Mouse (Mus musculus) stomach, embryonic 14.5 days (tissue): ENCODE data around the gene Epb41l5. TPM values are rescaled to one million over a fixed set of nuclear protein-coding genes. Genes with fewer than 3 reads are reported as not detected.

Experiments used
- ATAC-seq: fragments of 200-750 bp; cut with Nextera tagmentation; 2 replicates; pipeline ENCODE4 v1.8.0; 2017; ENCODE audit warnings: low read depth, moderate TSS enrichment; ENCODE audit not compliant: insufficient number of reproducible peaks, insufficient read depth, low FRiP score
- H3K27ac ChIP-seq: fragments of 300-500 bp; sonication (generic); 2 replicates; pipeline ENCODE4 v1.5.1; 2014; ENCODE audit warnings: mild to moderate bottlenecking, low read length, moderate library complexity, mixed read lengths
- H3K27me3 ChIP-seq: fragments of 300-500 bp; sonication (generic); 2 replicates; pipeline ENCODE4 v1.6.1; 2014; ENCODE audit warnings: low read length, control low read depth, mixed read lengths; ENCODE audit not compliant: control insufficient read depth, insufficient read depth
- H3K36me3 ChIP-seq: fragments of 300-500 bp; sonication (generic); 2 replicates; pipeline ENCODE4 v1.6.1; 2014; ENCODE audit warnings: mild to moderate bottlenecking, control low read depth, low read length, moderate library complexity, mixed read lengths; ENCODE audit not compliant: control insufficient read depth, insufficient read depth
- H3K4me1 ChIP-seq: fragments of 300-500 bp; sonication (generic); 2 replicates; pipeline ENCODE4 v1.6.1; 2014; ENCODE audit warnings: low read length, control low read depth, mixed read lengths; ENCODE audit not compliant: control insufficient read depth, insufficient read depth
- H3K4me2 ChIP-seq: fragments of 300-500 bp; sonication (generic); replicated peaks from 2 replicates; pipeline ENCODE4 v1.6.1; 2014; ENCODE audit warnings: low read depth, low read length, control low read depth
- H3K4me3 ChIP-seq: fragments of 300-500 bp; sonication (generic); 2 replicates; pipeline ENCODE4 v1.5.1; 2014; ENCODE audit warnings: low read depth, low read length, control low read depth
- H3K9ac ChIP-seq: fragments of 300-500 bp; sonication (generic); replicated peaks from 2 replicates; pipeline ENCODE4 v1.6.1; 2014; ENCODE audit warnings: low read depth, mild to moderate bottlenecking, control low read depth, low read length, moderate library complexity, mixed read lengths
- H3K9me3 ChIP-seq: fragments of 300-500 bp; sonication (generic); 2 replicates; pipeline ENCODE4 v1.6.1; 2016; ENCODE audit warnings: low read depth, low read length, control low read depth; ENCODE audit not compliant: control insufficient read depth
- WGBS: fragments of 180-500 bp; shearing (Covaris S2); extraction: QIAGEN DNeasy Blood & Tissue Kit; methylation state at CpG from one replicate; pipeline ENCODE4 v1.1.7; 2014; 5-methylcytosine and 5-hydroxymethylcytosine counted together
- polyA plus RNA-seq: library from polyadenylated mRNA; unstranded; fragments of >200 nt; fragmentation: Nextera tagmentation; extraction: Ambion mirVana; gene quantifications from 2 replicates; pipeline ENCODE4 v1.2.1, GENCODE M21; 2014

The Epb41l5 gene
- 45.0 and 49.3 TPM in 2 replicates for polyA plus RNA-seq

DNA sequence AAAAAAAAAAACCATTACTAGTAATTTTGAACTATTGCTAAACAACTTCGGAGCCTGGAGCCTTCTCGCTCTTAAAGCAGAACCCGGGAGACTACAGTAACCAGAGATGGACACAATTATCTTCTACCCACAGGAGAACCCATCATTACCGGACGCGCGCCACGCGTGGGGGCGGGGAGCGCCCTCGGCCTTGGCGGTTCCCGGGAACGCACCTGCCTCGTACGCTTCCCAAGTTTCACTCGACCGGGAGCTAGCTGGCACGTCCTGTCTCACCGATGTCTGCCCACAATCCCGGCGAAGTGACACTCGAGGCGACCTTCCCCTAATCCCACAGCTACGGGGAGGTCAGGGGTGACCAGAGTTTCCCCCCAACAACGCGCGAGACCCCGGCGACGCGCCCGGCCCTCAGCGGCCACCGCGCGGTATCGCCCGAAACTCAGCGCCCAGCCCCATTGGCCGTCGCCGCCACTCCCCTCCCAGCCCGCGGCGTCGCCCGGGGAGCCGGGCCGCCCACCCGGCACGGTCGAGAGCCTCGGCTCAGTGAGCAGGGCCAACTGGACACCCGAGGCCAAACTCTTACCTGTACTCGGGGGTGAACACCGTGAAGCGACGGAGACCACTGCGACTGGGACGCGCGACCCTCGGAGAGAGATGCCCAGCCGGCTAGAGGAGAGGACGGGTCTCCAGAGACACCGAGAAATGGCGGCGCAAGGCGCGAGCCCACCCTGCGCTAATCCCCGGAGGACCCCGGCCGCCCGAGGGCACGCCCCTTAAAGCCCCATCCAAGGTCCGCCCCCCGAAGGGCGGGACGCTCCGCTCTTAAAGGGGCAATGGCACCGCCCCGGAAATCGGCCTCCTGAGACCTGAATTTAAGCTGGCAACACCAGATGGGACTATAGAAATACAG lies at the start of gene Epb41l5:
Gene Epb41l5 (minus strand): TSS at position 796 of the 907 bp plus-strand sequence.
- peak within 1 kb of the TSS; percentile 69 for H3K9ac ChIP-seq
- H3K36me3 ChIP-seq: no peaks in the 10 kb centered on the region
- H3K4me2 ChIP-seq: peak within 1 kb of the TSS; percentile 62
- H3K27me3 ChIP-seq: no peaks in the 10 kb centered on the region
- no peaks in the 10 kb centered on the region for H3K9me3 ChIP-seq
- ATAC-seq: peak; percentile 93
- peak within 1 kb of the TSS; percentile 88 for H3K27ac ChIP-seq
- under 1% methylated on average over 86 of the region's 86 CpGs for WGBS
- H3K4me3 ChIP-seq: peak within 1 kb of the TSS; percentile 85
- peaks cover 9% of the 10 kb centered on the region for H3K4me1 ChIP-seq

DNA sequence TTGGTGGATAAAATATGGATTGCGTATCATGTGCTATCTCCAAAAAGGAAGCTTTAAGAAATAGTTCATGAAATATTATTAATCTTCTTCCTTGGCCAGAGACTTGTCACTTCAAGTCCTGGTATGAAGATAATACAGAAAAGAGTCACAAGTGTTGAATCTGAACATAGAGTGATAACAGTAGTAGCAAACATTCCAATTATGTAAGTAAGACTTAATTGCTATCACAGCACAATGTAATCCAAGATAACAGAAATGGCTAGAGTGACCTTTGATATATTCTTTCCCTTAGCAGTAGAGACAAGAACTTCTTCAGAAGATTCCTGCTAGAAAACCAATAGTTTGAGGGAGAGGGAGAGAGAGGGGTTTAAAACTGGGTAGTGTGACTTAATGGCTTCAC lies 48.1 kb upstream of the Epb41l5 start:
- Histone ChIP-seq H3K27ac (no peak overlapping the region), H3K9me3 (no peaks in the 10 kb centered on the region), H3K36me3 (no peaks in the 10 kb centered on the region), H3K27me3 (no peaks in the 10 kb centered on the region), H3K4me1 (no peaks in the 10 kb centered on the region), H3K4me2 (no peak overlapping the region), H3K4me3 (no peak overlapping the region), H3K9ac (no peak overlapping the region)
- WGBS: 93% methylated on average over 1 of the region's 1 CpGs
- ATAC-seq: no peak

DNA sequence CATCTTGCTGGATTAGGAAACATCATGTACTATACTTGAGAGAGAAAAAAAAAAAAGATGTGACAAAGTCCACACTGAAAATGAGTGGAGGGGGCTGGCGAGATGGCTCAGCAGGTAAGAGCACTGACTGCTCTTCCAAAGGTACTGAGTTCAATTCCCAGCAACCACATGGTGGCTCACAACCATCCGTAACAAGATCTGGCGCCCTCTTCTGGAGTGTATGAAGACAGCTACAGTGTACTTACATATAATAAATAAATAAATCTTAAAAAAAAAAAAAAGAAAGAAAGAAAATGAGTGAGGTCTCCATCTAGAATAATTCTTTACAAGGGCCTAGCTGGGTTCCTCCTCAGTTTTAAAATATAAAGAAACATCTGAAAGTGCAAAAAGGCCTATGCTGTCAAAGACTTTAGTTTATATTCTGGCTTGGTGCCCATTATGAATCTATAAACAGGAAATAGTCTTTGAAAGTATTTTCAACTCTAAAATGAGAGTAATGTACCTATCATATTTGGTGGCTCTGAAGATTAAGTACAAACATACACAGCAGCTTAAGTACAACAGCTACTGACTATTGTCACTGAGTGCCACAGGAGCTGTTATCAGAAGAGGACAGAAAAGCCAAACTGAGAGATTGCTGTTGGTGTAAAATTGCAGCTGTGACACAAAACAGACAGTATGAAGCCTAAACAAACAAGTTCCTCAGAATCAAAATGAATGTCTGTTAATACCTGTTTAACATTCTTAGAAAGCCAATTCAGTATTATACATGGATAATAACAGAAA lies 37.2 kb upstream of the Epb41l5 start:
- H3K4me2 ChIP-seq: no peak overlapping the region
- ATAC-seq: no peak
- no peaks in the 10 kb centered on the region for H3K9me3 ChIP-seq
- H3K27me3 ChIP-seq: no peaks in the 10 kb centered on the region
- H3K36me3 ChIP-seq: peaks cover 3% of the 10 kb centered on the region
- no peak overlapping the region for H3K9ac ChIP-seq
- WGBS: 89% methylated on average over 3 of the region's 3 CpGs
- H3K27ac ChIP-seq: no peak overlapping the region
- H3K4me1 ChIP-seq: no peaks in the 10 kb centered on the region
- no peak overlapping the region for H3K4me3 ChIP-seq

GRCm38 (mm10) chr1:119681663-119682213 lies 32.9 kb upstream of the Epb41l5 start:
- Histone ChIP-seq H3K9ac (no peak overlapping the region), H3K36me3 (no peaks in the 10 kb centered on the region; the same call in none of the 2 replicates), H3K9me3 (no peaks in the 10 kb centered on the region), H3K4me2 (no peak overlapping the region), H3K4me3 (no peak overlapping the region), H3K27ac (no peak overlapping the region), H3K27me3 (no peaks in the 10 kb centered on the region), H3K4me1 (no peaks in the 10 kb centered on the region)
- ATAC-seq: no peak
- 89% methylated on average over 2 of the region's 2 CpGs for WGBS

DNA sequence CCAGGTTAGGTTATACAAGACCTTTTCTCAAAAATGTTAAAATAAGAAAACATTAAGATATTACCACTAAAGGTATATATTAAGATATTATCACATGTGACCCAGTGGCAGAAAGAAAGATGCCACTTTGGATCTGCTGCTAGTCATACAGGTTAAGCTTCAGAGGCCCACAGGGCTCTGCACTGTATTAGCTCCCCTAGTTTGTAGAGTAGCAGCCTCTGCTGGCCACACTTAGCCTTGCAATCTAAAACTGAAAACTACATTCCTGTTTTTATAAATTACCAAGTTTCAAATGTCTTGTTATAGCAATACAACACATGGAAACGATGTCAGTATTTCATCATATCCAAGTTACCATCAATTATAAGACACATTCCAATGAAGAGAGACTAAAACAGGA lies 26.2 kb upstream of the Epb41l5 start:
- Histone ChIP-seq H3K9me3 (no peaks in the 10 kb centered on the region), H3K36me3 (no peaks in the 10 kb centered on the region; the same call in 1 of the 2 replicates), H3K27me3 (no peaks in the 10 kb centered on the region), H3K4me3 (no peak overlapping the region), H3K4me2 (no peak overlapping the region), H3K9ac (no peak overlapping the region), H3K4me1 (no peaks in the 10 kb centered on the region), H3K27ac (no peak overlapping the region)
- WGBS: 75% methylated on average over 1 of the region's 1 CpGs
- ATAC-seq: no peak

DNA sequence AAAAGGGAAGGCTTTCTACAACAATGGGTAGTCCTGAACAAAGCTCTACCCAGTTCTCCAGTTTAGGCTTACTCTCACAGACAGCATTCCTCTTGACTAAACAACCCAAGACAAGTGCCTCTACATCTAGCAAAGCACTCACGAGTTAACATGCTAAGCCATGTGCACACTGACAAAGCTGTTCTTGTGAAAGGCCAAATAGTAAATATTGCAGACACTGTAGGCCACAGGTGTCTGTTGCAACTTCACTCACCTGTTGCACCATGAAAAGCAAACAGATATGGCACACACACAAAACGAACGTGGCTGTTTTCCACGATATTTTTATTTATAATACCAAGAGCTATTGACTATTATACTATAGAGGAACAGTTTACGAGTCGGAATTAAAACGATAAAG lies 18.1 kb upstream of the Epb41l5 start:
- no peaks in the 10 kb centered on the region; the same call in 1 of the 2 replicates for H3K36me3 ChIP-seq
- no peak overlapping the region for H3K4me2 ChIP-seq
- H3K9ac ChIP-seq: no peak overlapping the region
- WGBS: 86% methylated on average over 7 of the region's 7 CpGs
- H3K4me1 ChIP-seq: no peaks in the 10 kb centered on the region
- no peak for ATAC-seq
- no peak overlapping the region for H3K4me3 ChIP-seq
- H3K9me3 ChIP-seq: no peaks in the 10 kb centered on the region
- no peak overlapping the region for H3K27ac ChIP-seq
- H3K27me3 ChIP-seq: no peaks in the 10 kb centered on the region

GRCm38 (mm10) chr1:119654307-119654706 lies 5.5 kb upstream of the Epb41l5 start:
- ATAC-seq: no peak
- no peaks in the 10 kb centered on the region for H3K27me3 ChIP-seq
- 87% methylated on average over 2 of the region's 2 CpGs for WGBS
- H3K27ac ChIP-seq: no peak overlapping the region
- no peaks in the 10 kb centered on the region for H3K9me3 ChIP-seq
- no peaks in the 10 kb centered on the region for H3K36me3 ChIP-seq
- no peak overlapping the region for H3K4me2 ChIP-seq
- no peak overlapping the region for H3K9ac ChIP-seq
- 0 out of 2 replicates have a peak, but pooled peaks cover under 1% of the 10 kb centered on the region for H3K4me1 ChIP-seq
- H3K4me3 ChIP-seq: no peak overlapping the region

GRCm38 (mm10) chr1:119650386-119650785 lies 1.6 kb upstream of the Epb41l5 start:
- Histone ChIP-seq H3K27ac (no peak overlapping the region), H3K9ac (no peak overlapping the region), H3K4me3 (no peak overlapping the region), H3K9me3 (no peaks in the 10 kb centered on the region), H3K4me2 (no peak overlapping the region), H3K27me3 (no peaks in the 10 kb centered on the region), H3K4me1 (peaks cover 9% of the 10 kb centered on the region), H3K36me3 (no peaks in the 10 kb centered on the region)
- ATAC-seq: no peak
- 87% methylated on average over 5 of the region's 5 CpGs for WGBS
